ENCODE assay signal across 8 mouse cellular contexts in genomic region chrX:73911156-73911555, GRCm38 (mm10). TPM values are rescaled to one million over a fixed set of nuclear protein-coding genes. Genes with fewer than 3 reads are reported as not detected.
DNase-seq lines count a peak whose midpoint lies in the region; ATAC-seq lines count a peak whose summit lies in the region.

No protein-coding gene starts in this region.

- 0 out of 2 replicates have a peak, but pooled peaks cover 3% of the 10 kb centered on the region for H3K4me1 ChIP-seq in limb, embryonic 12.5 days (replicated peaks)
- H3K4me1 ChIP-seq in midbrain, embryonic 16.5 days (ENCODE audit: control insufficient read depth, insufficient read depth, low read length): 0 out of 2 replicates have a peak, but pooled peaks cover 2% of the 10 kb centered on the region

- H3K36me3 ChIP-seq in limb, embryonic 12.5 days: no peaks in the 10 kb centered on the region
- H3K36me3 ChIP-seq in midbrain, embryonic 16.5 days (ENCODE audit: control insufficient read depth, insufficient read depth, low read length): no peaks in the 10 kb centered on the region

- no peak overlapping the region for H3K27ac ChIP-seq in limb, embryonic 12.5 days
- no peak overlapping the region for H3K27ac ChIP-seq in midbrain, embryonic 16.5 days (ENCODE audit: low read length)

- 23% methylated on average over 26 of the region's 26 CpGs for WGBS in limb, embryonic 12.5 days
- WGBS in midbrain, embryonic 16.5 days: 23% methylated on average over 20 of the region's 26 CpGs

- no peaks in the 10 kb centered on the region for H3K9me3 ChIP-seq in limb, embryonic 12.5 days
- no peaks in the 10 kb centered on the region for H3K9me3 ChIP-seq in midbrain, embryonic 16.5 days (replicated peaks; ENCODE audit: control insufficient read depth, low read length, poor library complexity, severe bottlenecking)

- DNase-seq in 416B (ENCODE audit: low read depth): peak; percentile 57
- peak; percentile 31 to 41 for DNase-seq in CD8-positive naive resting alpha-beta T cell, adult 2 months (ENCODE audit: low read depth in 2 of 2, low spot score in 2 of 2)
- peak; percentile 86 for DNase-seq in thymus, postnatal 4 days
- DNase-seq in cerebellum, adult 8-10 months: no peak
- no peak for DNase-seq in ovary, adult 18-20 months (ENCODE audit: low spot score)

- H3K9ac ChIP-seq in limb, embryonic 12.5 days (replicated peaks): no peak overlapping the region
- no peak overlapping the region for H3K9ac ChIP-seq in midbrain, embryonic 16.5 days (ENCODE audit: low read depth, low read length)

- peak overlapping the region; percentile 46 for H3K4me2 ChIP-seq in limb, embryonic 12.5 days
- peak overlapping the region; percentile 32 for H3K4me2 ChIP-seq in midbrain, embryonic 16.5 days (ENCODE audit: low read length)

- peaks cover 27% of the 10 kb centered on the region for H3K27me3 ChIP-seq in limb, embryonic 12.5 days
- no peaks in the 10 kb centered on the region for H3K27me3 ChIP-seq in midbrain, embryonic 16.5 days (ENCODE audit: control insufficient read depth, insufficient read depth, low read depth, low read length)

- ATAC-seq in granulocyte monocyte progenitor cell, adult 5-6 weeks (replicated peaks; ENCODE audit: poor library complexity, severe bottlenecking): peak; percentile 28
- no peak for ATAC-seq in limb, embryonic 12.5 days (ENCODE audit: insufficient number of reproducible peaks, insufficient read depth, low FRiP score, low TSS enrichment, low read depth)
- no peak for ATAC-seq in midbrain, embryonic 16.5 days

- 0 out of 2 replicates have a peak overlapping the region, but pooled peaks have one; percentile 16 for H3K4me3 ChIP-seq in limb, embryonic 12.5 days (replicated peaks)
- no peak overlapping the region; the same call in 1 of the 2 replicates for H3K4me3 ChIP-seq in midbrain, embryonic 16.5 days (ENCODE audit: low read depth, low read length)

RNA-seq across cellular contexts. Expression of gene Arhgap4, which starts 10.5 kb away (rescaled TPM):
- total RNA-seq in granulocyte monocyte progenitor cell, adult 5-6 weeks (2014; fragmentation: Nextera tagmentation): 45.1 and 49.1 TPM in 2 replicates
- 26.4 and 36.3 TPM in 2 replicates for total RNA-seq in granulocyte monocyte progenitor cell, adult 5-6 weeks (2017)
- 2.7 and 3.7 TPM in 2 replicates for polyA plus RNA-seq in limb, embryonic 12.5 days (2016; fragmentation: Nextera tagmentation; extraction: Ambion mirVana)
- polyA plus RNA-seq in midbrain, embryonic 16.5 days (2015; fragmentation: Nextera tagmentation; extraction: Ambion mirVana): 3.0 and 3.3 TPM in 2 replicates

RNA-seq across cellular contexts. Expression of gene Naa10, which starts 10.6 kb away (rescaled TPM):
- 159 and 179 TPM in 2 replicates for total RNA-seq in granulocyte monocyte progenitor cell, adult 5-6 weeks (2014; fragmentation: Nextera tagmentation)
- 155 and 215 TPM in 2 replicates for total RNA-seq in granulocyte monocyte progenitor cell, adult 5-6 weeks (2017)
- polyA plus RNA-seq in limb, embryonic 12.5 days (2016; fragmentation: Nextera tagmentation; extraction: Ambion mirVana): 158 and 159 TPM in 2 replicates
- polyA plus RNA-seq in midbrain, embryonic 16.5 days (2015; fragmentation: Nextera tagmentation; extraction: Ambion mirVana): 84.6 and 85.4 TPM in 2 replicates

RNA-seq across cellular contexts. Expression of gene L1cam, which starts 15.3 kb away (rescaled TPM):
- 0.11 and 0.13 TPM in 2 replicates for total RNA-seq in granulocyte monocyte progenitor cell, adult 5-6 weeks (2014; fragmentation: Nextera tagmentation)
- 0.26 and 1.6 TPM in 2 replicates for total RNA-seq in granulocyte monocyte progenitor cell, adult 5-6 weeks (2017)
- polyA plus RNA-seq in limb, embryonic 12.5 days (2016; fragmentation: Nextera tagmentation; extraction: Ambion mirVana): 0.93 and 1.7 TPM in 2 replicates
- 122 and 134 TPM in 2 replicates for polyA plus RNA-seq in midbrain, embryonic 16.5 days (2015; fragmentation: Nextera tagmentation; extraction: Ambion mirVana)

RNA-seq across cellular contexts. Expression of gene Avpr2, which starts 19.3 kb away (rescaled TPM):
- not detected in 2 replicates for total RNA-seq in granulocyte monocyte progenitor cell, adult 5-6 weeks (2014; fragmentation: Nextera tagmentation)
- 0.09 TPM in 1 of 2 replicates, not detected in the other for total RNA-seq in granulocyte monocyte progenitor cell, adult 5-6 weeks (2017)
- polyA plus RNA-seq in limb, embryonic 12.5 days (2016; fragmentation: Nextera tagmentation; extraction: Ambion mirVana): 0.14 and 0.25 TPM in 2 replicates
- 0.09 and 0.34 TPM in 2 replicates for polyA plus RNA-seq in midbrain, embryonic 16.5 days (2015; fragmentation: Nextera tagmentation; extraction: Ambion mirVana)

RNA-seq across cellular contexts. Expression of gene Renbp, which starts 19.5 kb away (rescaled TPM):
- total RNA-seq in granulocyte monocyte progenitor cell, adult 5-6 weeks (2014; fragmentation: Nextera tagmentation): 24.5 and 60.3 TPM in 2 replicates
- 13.6 and 24.3 TPM in 2 replicates for total RNA-seq in granulocyte monocyte progenitor cell, adult 5-6 weeks (2017)
- 14.1 and 20.7 TPM in 2 replicates for polyA plus RNA-seq in limb, embryonic 12.5 days (2016; fragmentation: Nextera tagmentation; extraction: Ambion mirVana)
- 8.9 and 9.1 TPM in 2 replicates for polyA plus RNA-seq in midbrain, embryonic 16.5 days (2015; fragmentation: Nextera tagmentation; extraction: Ambion mirVana)

Comparison
In these comparisons a context has a peak if more than half of its experiments do, and no peak if none do; other contexts are left out.
1. DNase-seq: peak in 416B (single experiment), CD8-positive naive resting alpha-beta T cell, adult 2 months (2 of 2) and thymus, postnatal 4 days (single experiment); none in cerebellum, adult 8-10 months (single experiment) and ovary, adult 18-20 months (single experiment).
2. RNA of gene L1cam, which starts 15.3 kb away (polyA plus RNA-seq): 122 to 134 TPM in midbrain, embryonic 16.5 days; 0.93 to 1.7 TPM in limb, embryonic 12.5 days; every median in the first group is over 10 times any median in the second.